Mouse (Mus musculus) myocyte (in vitro differentiated cells): ENCODE measurements around the gene Entpd8. TPM values are rescaled to one million over a fixed set of nuclear protein-coding genes. Genes with fewer than 3 reads are reported as not detected.

Source experiments
- H3K27me3 ChIP-seq: one replicate; pipeline ENCODE4 v1.6.1; 2011; ENCODE audit not compliant: control insufficient read depth, insufficient read depth, insufficient read length
- H3K36me3 ChIP-seq: one replicate; pipeline ENCODE4 v1.6.1; 2011; ENCODE audit not compliant: control insufficient read depth, insufficient read depth
- H3K4me2 ChIP-seq: one replicate; pipeline ENCODE4 v1.6.1; 2011; ENCODE audit warnings: low read depth, control low read depth
- H3K4me3 ChIP-seq: one replicate; pipeline ENCODE4 v1.5.1; 2011; ENCODE audit warnings: mild to moderate bottlenecking, control low read depth, moderate library complexity
- H3K79me2 ChIP-seq: one replicate; pipeline ENCODE4 v1.6.1; 2011; ENCODE audit not compliant: control insufficient read depth, insufficient read depth
- H3ac ChIP-seq: one replicate; pipeline ENCODE4 v1.6.1; 2011; ENCODE audit not compliant: control insufficient read depth, insufficient read length
- CEBPB ChIP-seq: IDR thresholded peaks from 2 replicates; pipeline ENCODE4 v1.6.1; 2011; ENCODE audit warnings: mild to moderate bottlenecking, moderate library complexity; ENCODE audit not compliant: poor library complexity, insufficient read depth, severe bottlenecking
- E2F4 ChIP-seq: IDR thresholded peaks from one replicate; pipeline ENCODE4 v1.6.1; 2011; ENCODE audit warnings: mild to moderate bottlenecking, control low read depth, moderate library complexity; ENCODE audit not compliant: insufficient read depth
- MAX ChIP-seq: IDR thresholded peaks from one replicate; pipeline ENCODE4 v1.6.1; 2011; ENCODE audit warnings: low read depth, mild to moderate bottlenecking, control low read depth
- MYOD1 ChIP-seq, 3 experiments: IDR thresholded peaks; one replicate each; pipeline ENCODE4 v1.6.1; 2011; ENCODE audit warnings: control low read depth in 2 of 3, low read depth in 2 of 3, mild to moderate bottlenecking in 2 of 3, moderate library complexity in 1 of 3; ENCODE audit not compliant: insufficient read length in 2 of 3, control insufficient read depth in 1 of 3
- MYOG ChIP-seq, 3 experiments: IDR thresholded peaks; one replicate each; pipeline ENCODE4 v1.6.1; 2011; ENCODE audit warnings: control low read depth in 2 of 3, low read depth in 2 of 3, mild to moderate bottlenecking in 2 of 3; ENCODE audit not compliant: insufficient read length in 2 of 3, control insufficient read depth in 1 of 3, insufficient read depth in 1 of 3
- POLR2A ChIP-seq: IDR thresholded peaks from one replicate; pipeline ENCODE4 v1.6.1; 2011; ENCODE audit warnings: low read depth, mild to moderate bottlenecking, control low read depth, moderate library complexity; ENCODE audit not compliant: insufficient read length
- POLR2AphosphoS2 ChIP-seq: IDR thresholded peaks from one replicate; pipeline ENCODE4 v1.6.1; 2011; ENCODE audit warnings: low read depth, control low read depth; ENCODE audit not compliant: insufficient read length
- REST ChIP-seq: IDR thresholded peaks from one replicate; pipeline ENCODE4 v1.6.1; 2011; ENCODE audit warnings: mild to moderate bottlenecking, control low read depth, moderate library complexity; ENCODE audit not compliant: insufficient read depth, insufficient read length
- SRF ChIP-seq: IDR thresholded peaks from one replicate; pipeline ENCODE4 v1.6.1; 2011; ENCODE audit warnings: low read depth; ENCODE audit not compliant: control insufficient read depth, insufficient read length
- TCF12 ChIP-seq: IDR thresholded peaks from one replicate; pipeline ENCODE4 v1.6.1; 2011; ENCODE audit warnings: mild to moderate bottlenecking, control low read depth; ENCODE audit not compliant: poor library complexity, insufficient read depth, severe bottlenecking
- TCF3 ChIP-seq: IDR thresholded peaks from one replicate; pipeline ENCODE4 v1.6.1; 2011; ENCODE audit warnings: low read depth, control low read depth; ENCODE audit not compliant: insufficient read length
- USF1 ChIP-seq: IDR thresholded peaks from one replicate; pipeline ENCODE4 v1.6.1; 2011; ENCODE audit warnings: low read depth, mild to moderate bottlenecking, control low read depth, moderate library complexity
- polyA plus RNA-seq: library from polyadenylated mRNA; unstranded; fragments of >200 nt; fragmentation: generic; extraction: Trizol; gene quantifications from one replicate; pipeline ENCODE4 v1.2.1, GENCODE M21; 2012; ENCODE audit warnings: missing spikeins

Entpd8 gene
- polyA plus RNA-seq, 1 experiment, result not detected

GRCm38 (mm10) chr2:25094785-25095108, 14.6 kb downstream of the Entpd8 start:
- Histone ChIP-seq H3K79me2 (no peaks in the 10 kb centered on the region), H3ac (no peak overlapping the region), H3K36me3 (no peaks in the 10 kb centered on the region), H3K4me3 (no peak overlapping the region), H3K4me2 (no peak overlapping the region), H3K27me3 (peaks cover 19% of the 10 kb centered on the region)
- TF ChIP-seq E2F4, result no peak
- no peak for TF ChIP-seq MYOD1 (IDR thresholded peaks at IDR 0.05; ENCODE audit: control insufficient read depth in 1 of 3, insufficient read length in 2 of 3, low read depth in 2 of 3)

- Histone ChIP-seq H3K27me3 (peaks cover 24% of the 10 kb centered on the region), H3K79me2 (no peaks in the 10 kb centered on the region), H3K36me3 (no peaks in the 10 kb centered on the region), H3ac (no peak within 1 kb of the TSS), H3K4me2 (no peak within 1 kb of the TSS), H3K4me3 (no peak within 1 kb of the TSS)
- no peak for TF ChIP-seq REST
Observed at GRCm38 (mm10) chr2:25095109-25095850, 15.2 kb downstream of the Entpd8 start, which contains the start of gene Noxa1. TSS of gene Noxa1 (minus strand) at chr2:25095149.

- Histone ChIP-seq H3K27me3 (peaks cover 42% of the 10 kb centered on the region), H3ac (no peak overlapping the region), H3K36me3 (no peaks in the 10 kb centered on the region), H3K4me2 (no peak overlapping the region), H3K4me3 (no peak overlapping the region), H3K79me2 (no peaks in the 10 kb centered on the region)
- TF ChIP-seq MYOG (IDR thresholded peaks at IDR 0.05; ENCODE audit: control insufficient read depth in 1 of 3, insufficient read depth in 1 of 3, insufficient read length in 2 of 3, low read depth in 2 of 3) (no peak), TCF12 (no peak), REST (no peak), TCF3 (no peak), CEBPB (no peak), MAX (no peak), USF1 (no peak), POLR2A (no peak), MYOD1 (IDR thresholded peaks at IDR 0.05; ENCODE audit: control insufficient read depth in 1 of 3, insufficient read length in 2 of 3, low read depth in 2 of 3) (no peak), E2F4 (no peak), POLR2AphosphoS2 (no peak), SRF (no peak)
Observed at GRCm38 (mm10) chr2:25098005-25098615, 18.0 kb downstream of the Entpd8 start.

- Histone ChIP-seq H3K27me3 (peaks cover 42% of the 10 kb centered on the region), H3K4me3 (no peak overlapping the region), H3K4me2 (no peak overlapping the region), H3K36me3 (no peaks in the 10 kb centered on the region), H3K79me2 (no peaks in the 10 kb centered on the region), H3ac (no peak overlapping the region)
- TF ChIP-seq POLR2AphosphoS2, result no peak
- TF ChIP-seq USF1, result no peak
- TF ChIP-seq MYOD1 (IDR thresholded peaks at IDR 0.05; ENCODE audit: control insufficient read depth in 1 of 3, insufficient read length in 2 of 3, low read depth in 2 of 3), result no peak
- no peak for TF ChIP-seq MYOG (IDR thresholded peaks at IDR 0.05; ENCODE audit: control insufficient read depth in 1 of 3, insufficient read depth in 1 of 3, insufficient read length in 2 of 3, low read depth in 2 of 3)
- TF ChIP-seq CEBPB, result no peak
- TF ChIP-seq TCF3, result no peak
- no peak for TF ChIP-seq TCF12
- TF ChIP-seq POLR2A, result no peak
- no peak for TF ChIP-seq REST
- no peak for TF ChIP-seq MAX
- no peak for TF ChIP-seq E2F4
- no peak for TF ChIP-seq SRF
Observed at GRCm38 (mm10) chr2:25098956-25099355, 18.9 kb downstream of the Entpd8 start.

GRCm38 (mm10) chr2:25099703-25100102, 19.6 kb downstream of the Entpd8 start:
- Histone ChIP-seq H3K27me3 (peaks cover 43% of the 10 kb centered on the region), H3K36me3 (no peaks in the 10 kb centered on the region), H3ac (no peak overlapping the region), H3K79me2 (no peaks in the 10 kb centered on the region), H3K4me2 (no peak overlapping the region), H3K4me3 (no peak overlapping the region)
- TF ChIP-seq SRF, result no peak
- no peak for TF ChIP-seq MYOD1 (IDR thresholded peaks at IDR 0.05; ENCODE audit: control insufficient read depth in 1 of 3, insufficient read length in 2 of 3, low read depth in 2 of 3)
- no peak for TF ChIP-seq E2F4
- no peak for TF ChIP-seq CEBPB
- TF ChIP-seq MYOG (IDR thresholded peaks at IDR 0.05; ENCODE audit: control insufficient read depth in 1 of 3, insufficient read depth in 1 of 3, insufficient read length in 2 of 3, low read depth in 2 of 3), result no peak
- no peak for TF ChIP-seq TCF3
- no peak for TF ChIP-seq USF1
- no peak for TF ChIP-seq REST
- TF ChIP-seq POLR2AphosphoS2, result no peak
- TF ChIP-seq POLR2A, result no peak
- no peak for TF ChIP-seq MAX
